Mouse (Mus musculus): Measurements from ENCODE around the gene Dusp22. TPM values are rescaled to one million over a fixed set of nuclear protein-coding genes. Genes with fewer than 3 reads are reported as not detected.

Dusp22 gene
- polyA plus RNA-seq, 1 experiment: 2.0 TPM

DNA sequence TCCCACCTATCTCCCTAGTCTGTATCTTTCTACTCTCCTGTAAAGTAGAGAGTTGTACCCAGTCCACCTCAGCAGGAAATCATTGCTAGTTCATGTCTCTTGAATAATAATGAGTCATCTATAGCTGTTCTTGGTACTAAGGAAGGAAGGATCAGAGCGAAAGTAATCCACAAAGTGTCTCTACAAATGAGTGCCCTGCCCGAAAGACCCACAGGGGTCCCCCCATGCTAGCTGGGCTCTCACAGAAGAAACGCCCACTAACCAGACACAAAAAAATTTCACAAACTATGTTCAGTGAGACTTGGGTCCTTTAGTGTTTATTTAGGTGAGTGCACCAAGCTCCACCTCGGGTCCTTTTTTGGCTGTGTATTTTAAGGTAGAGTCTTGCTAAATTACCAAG, 94.3 kb downstream of the Dusp22 start:
- TF ChIP-seq POLR2A (IDR thresholded peaks at IDR 0.05; ENCODE audit: low read depth, low read length) (no peak), CTCF (IDR thresholded peaks at IDR 0.05; ENCODE audit: extremely low read depth, insufficient read length, insufficient replicate concordance, low read depth, low read length) (no peak)
- H3K27me3 ChIP-seq (ENCODE audit: control insufficient read depth, insufficient read depth, low read length): peaks cover 18% of the 10 kb centered on the region
- 78% methylated on average over 4 of the region's 4 CpGs for WGBS
- no peak overlapping the region for H3K27ac ChIP-seq (ENCODE audit: insufficient read depth, low read depth, low read length)
- no peaks in the 10 kb centered on the region; the same call in 1 of the 2 replicates for H3K4me1 ChIP-seq (ENCODE audit: control insufficient read depth, insufficient read depth, insufficient read length, low read length)
- no peaks in the 10 kb centered on the region for H3K36me3 ChIP-seq (ENCODE audit: control insufficient read depth, insufficient read depth, low read length)
- H3K4me3 ChIP-seq (ENCODE audit: low read depth, low read length): no peak overlapping the region

- no peak overlapping the region for H3K4me3 ChIP-seq (ENCODE audit: low read depth, low read length)
- no peak overlapping the region for H3K27ac ChIP-seq (ENCODE audit: insufficient read depth, low read depth, low read length)
- no peaks in the 10 kb centered on the region for H3K36me3 ChIP-seq (ENCODE audit: control insufficient read depth, insufficient read depth, low read length)
- peaks cover 11% of the 10 kb centered on the region for H3K27me3 ChIP-seq (ENCODE audit: control insufficient read depth, insufficient read depth, low read length)
- TF ChIP-seq POLR2A (IDR thresholded peaks at IDR 0.05; ENCODE audit: low read depth, low read length): no peak
- H3K4me1 ChIP-seq (ENCODE audit: control insufficient read depth, insufficient read depth, insufficient read length, low read length): no peaks in the 10 kb centered on the region; the same call in 1 of the 2 replicates
- 56% methylated on average over 10 of the region's 10 CpGs for WGBS
Measured at GRCm38 (mm10) chr13:30754825-30755476, 95.2 kb downstream of the Dusp22 start.

DNA sequence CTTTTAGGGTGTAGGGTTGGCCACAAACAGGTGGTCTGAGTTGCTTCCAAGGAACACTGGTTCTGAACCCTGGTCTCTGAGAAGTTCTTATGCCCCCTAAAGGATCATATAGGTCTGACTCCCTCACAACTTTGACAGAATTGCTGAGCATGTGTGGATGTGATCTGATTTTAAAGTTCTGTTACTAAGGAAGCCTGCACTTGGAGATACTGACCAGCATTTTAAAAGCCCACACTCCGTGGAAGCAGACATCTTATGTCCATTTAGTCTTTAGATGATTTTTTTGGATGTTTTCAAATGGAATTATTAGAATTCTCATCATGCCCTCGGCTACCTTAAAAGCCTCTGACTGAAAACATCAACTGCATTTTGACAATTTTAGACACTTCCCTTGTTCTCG, 95.8 kb downstream of the Dusp22 start:
- Histone ChIP-seq H3K4me3 (ENCODE audit: low read depth, low read length) (no peak overlapping the region), H3K4me1 (ENCODE audit: control insufficient read depth, insufficient read depth, insufficient read length, low read length) (no peaks in the 10 kb centered on the region; the same call in 1 of the 2 replicates), H3K27ac (ENCODE audit: insufficient read depth, low read depth, low read length) (no peak overlapping the region), H3K27me3 (ENCODE audit: control insufficient read depth, insufficient read depth, low read length) (peaks cover 6% of the 10 kb centered on the region), H3K36me3 (ENCODE audit: control insufficient read depth, insufficient read depth, low read length) (no peaks in the 10 kb centered on the region)
- 67% methylated on average over 3 of the region's 3 CpGs for WGBS
- TF ChIP-seq POLR2A (IDR thresholded peaks at IDR 0.05; ENCODE audit: low read depth, low read length) (no peak), CTCF (IDR thresholded peaks at IDR 0.05; ENCODE audit: extremely low read depth, insufficient read length, insufficient replicate concordance, low read depth, low read length) (no peak)

DNA sequence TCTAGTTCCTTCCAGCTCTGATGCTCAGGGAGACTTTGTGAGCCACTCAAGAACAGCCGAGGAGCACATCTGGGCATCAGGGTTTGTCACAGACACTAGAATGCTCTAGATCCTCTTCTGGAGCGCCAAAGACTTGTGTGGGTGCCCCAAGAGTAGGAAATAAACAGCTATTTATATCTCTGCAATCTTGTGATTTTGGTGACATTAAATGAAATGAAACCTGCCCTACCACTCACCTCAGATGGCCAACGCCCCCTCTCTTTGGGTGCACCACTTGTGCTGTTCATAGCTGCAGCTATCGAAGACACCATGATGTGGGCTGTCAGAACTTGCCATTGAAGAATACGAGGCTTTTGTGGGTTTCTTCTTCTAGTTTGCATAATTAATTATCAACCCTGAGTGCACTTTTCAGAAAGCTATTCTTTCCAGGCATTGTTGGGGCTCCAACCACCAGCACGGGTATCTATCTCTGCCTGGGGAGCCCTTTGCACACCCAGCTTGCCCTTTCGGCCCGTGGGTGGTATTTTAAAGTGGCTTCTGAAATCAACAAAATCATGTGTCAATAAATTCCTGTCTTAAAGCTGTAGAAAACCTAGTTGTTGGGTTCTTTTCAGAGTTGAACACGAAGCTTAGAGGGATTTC, 96.3 kb downstream of the Dusp22 start:
- no peaks in the 10 kb centered on the region; the same call in 1 of the 2 replicates for H3K4me1 ChIP-seq (ENCODE audit: control insufficient read depth, insufficient read depth, insufficient read length, low read length)
- H3K4me3 ChIP-seq (ENCODE audit: low read depth, low read length): no peak overlapping the region
- H3K27me3 ChIP-seq (ENCODE audit: control insufficient read depth, insufficient read depth, low read length): 0 out of 2 replicates have a peak, but pooled peaks cover 2% of the 10 kb centered on the region
- 70% methylated on average over 9 of the region's 9 CpGs for WGBS
- TF ChIP-seq CTCF (IDR thresholded peaks at IDR 0.05; ENCODE audit: extremely low read depth, insufficient read length, insufficient replicate concordance, low read depth, low read length) (no peak), POLR2A (IDR thresholded peaks at IDR 0.05; ENCODE audit: low read depth, low read length) (no peak)
- no peaks in the 10 kb centered on the region for H3K36me3 ChIP-seq (ENCODE audit: control insufficient read depth, insufficient read depth, low read length)
- H3K27ac ChIP-seq (ENCODE audit: insufficient read depth, low read depth, low read length): no peak overlapping the region

DNA sequence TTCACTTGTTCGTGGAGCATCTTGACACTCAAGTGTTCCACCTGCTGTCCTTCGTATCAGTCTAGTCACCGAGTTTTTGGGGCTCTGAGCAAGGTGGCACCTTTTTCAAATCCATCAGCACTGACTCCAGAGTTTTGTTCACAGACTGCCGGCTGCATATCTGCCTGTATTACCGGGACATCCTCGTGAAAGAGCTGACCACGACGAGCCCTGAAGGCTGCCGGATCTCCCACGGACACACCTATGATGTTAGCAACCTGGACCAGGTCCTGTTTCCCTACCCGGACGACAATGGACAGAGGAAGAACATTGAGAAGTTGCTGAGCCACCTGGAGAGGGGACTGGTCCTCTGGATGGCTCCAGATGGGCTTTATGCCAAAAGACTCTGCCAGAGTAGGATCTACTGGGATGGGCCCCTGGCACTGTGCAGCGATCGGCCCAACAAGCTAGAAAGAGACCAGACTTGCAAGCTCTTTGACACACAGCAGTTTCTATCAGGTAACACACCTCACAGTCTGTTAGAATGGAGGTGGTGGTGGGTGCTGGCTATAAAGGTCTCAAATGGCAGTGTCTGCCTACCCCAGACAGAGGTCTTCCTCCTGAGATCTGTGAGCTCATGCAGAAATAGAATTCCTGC, 97.6 kb downstream of the Dusp22 start:
- no peaks in the 10 kb centered on the region for H3K36me3 ChIP-seq (ENCODE audit: control insufficient read depth, insufficient read depth, low read length)
- TF ChIP-seq CTCF (IDR thresholded peaks at IDR 0.05; ENCODE audit: extremely low read depth, insufficient read length, insufficient replicate concordance, low read depth, low read length): no peak
- no peak for TF ChIP-seq POLR2A (IDR thresholded peaks at IDR 0.05; ENCODE audit: low read depth, low read length)
- H3K4me1 ChIP-seq (ENCODE audit: control insufficient read depth, insufficient read depth, insufficient read length, low read length): no peaks in the 10 kb centered on the region; the same call in 1 of the 2 replicates
- no peak overlapping the region for H3K27ac ChIP-seq (ENCODE audit: insufficient read depth, low read depth, low read length)
- H3K27me3 ChIP-seq (ENCODE audit: control insufficient read depth, insufficient read depth, low read length): no peaks in the 10 kb centered on the region
- no peak overlapping the region for H3K4me3 ChIP-seq (ENCODE audit: low read depth, low read length)
- WGBS: 74% methylated on average over 14 of the region's 14 CpGs

DNA sequence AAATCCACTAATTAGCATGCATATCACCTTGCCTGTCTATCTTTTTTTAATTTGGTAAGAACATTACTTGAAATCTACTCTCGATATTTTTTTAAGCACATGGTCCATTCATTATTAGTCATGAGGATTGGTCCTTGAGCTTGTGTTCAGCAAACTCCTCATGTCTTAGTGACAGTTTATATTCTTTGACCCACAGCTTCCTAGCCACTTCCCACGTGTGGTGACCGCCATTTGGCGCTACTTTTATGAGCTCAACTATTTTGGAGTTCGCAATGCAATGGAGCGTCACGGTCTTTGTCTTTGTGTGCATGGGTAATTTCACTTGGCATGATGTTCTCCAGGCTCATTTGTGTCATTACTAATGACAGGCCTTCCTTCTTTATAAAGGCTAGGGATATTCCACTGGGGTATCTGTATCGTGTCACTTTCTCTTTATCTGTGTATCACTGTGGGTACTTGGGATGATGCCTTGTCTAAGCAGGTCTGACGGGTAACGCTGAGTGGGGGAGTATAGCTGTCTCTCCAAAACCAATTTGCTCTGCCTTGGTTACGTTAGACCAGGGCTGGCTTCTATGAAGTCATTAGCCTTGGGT, 99.1 kb downstream of the Dusp22 start:
- TF ChIP-seq POLR2A (IDR thresholded peaks at IDR 0.05; ENCODE audit: low read depth, low read length): no peak
- no peak for TF ChIP-seq CTCF (IDR thresholded peaks at IDR 0.05; ENCODE audit: extremely low read depth, insufficient read length, insufficient replicate concordance, low read depth, low read length)
- no peaks in the 10 kb centered on the region for H3K27me3 ChIP-seq (ENCODE audit: control insufficient read depth, insufficient read depth, low read length)
- 76% methylated on average over 11 of the region's 11 CpGs for WGBS
- H3K4me1 ChIP-seq (ENCODE audit: control insufficient read depth, insufficient read depth, insufficient read length, low read length): no peaks in the 10 kb centered on the region; the same call in 1 of the 2 replicates
- no peak overlapping the region for H3K4me3 ChIP-seq (ENCODE audit: low read depth, low read length)
- H3K36me3 ChIP-seq (ENCODE audit: control insufficient read depth, insufficient read depth, low read length): no peaks in the 10 kb centered on the region
- no peak overlapping the region for H3K27ac ChIP-seq (ENCODE audit: insufficient read depth, low read depth, low read length)

Measured in small intestine, adult 2 months (tissue).